Mouse (Mus musculus) C2C12 (cell line): ENCODE measurements around the gene Sf3a3.

Source experiments
- MAX ChIP-seq: IDR thresholded peaks from one replicate; pipeline ENCODE4 v1.6.1; 2011; ENCODE audit warnings: mild to moderate bottlenecking, control low read depth
- USF1 ChIP-seq: IDR thresholded peaks from one replicate; pipeline ENCODE4 v1.6.1; 2011; ENCODE audit warnings: low read depth, mild to moderate bottlenecking, control low read depth, moderate library complexity

DNA sequence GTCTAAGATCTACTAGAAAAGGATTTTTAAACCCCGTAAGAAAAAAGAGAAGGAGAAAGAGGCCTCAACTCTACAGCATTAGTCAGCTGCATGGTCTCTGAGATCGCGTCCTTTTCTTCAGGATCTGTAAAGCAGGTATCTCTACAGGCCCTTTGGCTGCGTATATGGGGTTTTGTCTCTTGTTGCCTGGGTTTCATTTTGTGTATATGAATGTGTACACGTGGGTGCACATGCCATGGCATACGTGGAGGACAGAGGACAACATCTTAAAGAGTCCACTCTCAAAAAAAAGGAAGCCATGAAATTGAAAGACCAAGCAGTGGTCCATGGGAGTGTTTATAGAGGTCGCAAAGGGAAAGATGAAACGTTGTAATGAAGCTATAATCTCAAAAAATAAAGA lies 23.1 kb upstream of the Sf3a3 start:
- no peak for TF ChIP-seq MAX
- TF ChIP-seq USF1 = no peak
